19 mouse cellular contexts compared by ENCODE assay signal in genomic region chr10:79955691-79956090, GRCm38 (mm10). TPM values are rescaled to one million over a fixed set of nuclear protein-coding genes. Genes with fewer than 3 reads are reported as not detected.
A peak's percentile ranks its signal among the peaks of the same experiment; 100 is the strongest.
DNase-seq lines count a peak whose midpoint lies in the region; ATAC-seq lines count a peak whose summit lies in the region.
"Had no signal": no experiment of that assay in that cellular context is flagged by ENCODE, and none has a peak within 500 bp of the region (broad histone marks: within the 10 kb centered on the region; RNA-seq: fewer than 3 reads in every experiment).

No protein-coding gene starts in this region.

- peaks cover 38% of the 10 kb centered on the region for H3K4me1 ChIP-seq in hindbrain, embryonic 10.5 days (replicated peaks)
- H3K4me1 ChIP-seq in hindbrain, embryonic 16.5 days (ENCODE audit: control insufficient read depth, insufficient read depth, low read depth, low read length), result peaks cover 3% of the 10 kb centered on the region
- peaks cover 8% of the 10 kb centered on the region for H3K4me1 ChIP-seq in midbrain, embryonic 13.5 days (replicated peaks)
- H3K4me1 ChIP-seq in midbrain, embryonic 15.5 days, result peaks cover 3% of the 10 kb centered on the region
- peaks cover 45% of the 10 kb centered on the region for H3K4me1 ChIP-seq in embryonic facial prominence, embryonic 10.5 days
- H3K4me1 ChIP-seq in limb, embryonic 10.5 days, result peaks cover 32% of the 10 kb centered on the region

- no peak overlapping the region for H3K4me2 ChIP-seq in hindbrain, embryonic 16.5 days (ENCODE audit: low read length)
- no peak overlapping the region for H3K4me2 ChIP-seq in midbrain, embryonic 13.5 days (replicated peaks)
- no peak overlapping the region for H3K4me2 ChIP-seq in midbrain, embryonic 15.5 days
- H3K4me2 ChIP-seq: heart, embryonic 15.5 days; hindbrain, embryonic 15.5 days; neural tube, embryonic 12.5 days had no signal

- no peak for DNase-seq in hindbrain, embryonic 10.5 days (ENCODE audit: low spot score)
- DNase-seq in embryonic facial prominence, embryonic 10.5 days (ENCODE audit: low spot score), result no peak
- no peak for DNase-seq in limb, embryonic 10.5 days (ENCODE audit: low spot score)
- no peak for DNase-seq in ovary, postnatal 10 days (ENCODE audit: low spot score)
- DNase-seq: adrenal gland, adult 8-10 months; cerebellum, adult 11-12 months; cerebellum, postnatal 25 days; kidney, adult 8-10 months; lung, adult 18-20 months; lung, postnatal 36 days; thymus, postnatal 4 days had no signal

- 71% methylated on average over 9 of the region's 9 CpGs for WGBS in hindbrain, embryonic 10.5 days
- 77% methylated on average over 9 of the region's 9 CpGs for WGBS in hindbrain, embryonic 16.5 days
- WGBS in midbrain, embryonic 13.5 days, result 79% methylated on average over 9 of the region's 9 CpGs
- 76% methylated on average over 9 of the region's 9 CpGs for WGBS in midbrain, embryonic 15.5 days
- WGBS in embryonic facial prominence, embryonic 10.5 days, result 66% methylated on average over 9 of the region's 9 CpGs
- WGBS in limb, embryonic 10.5 days, result 74% methylated on average over 9 of the region's 9 CpGs

- H3K9ac ChIP-seq in hindbrain, embryonic 16.5 days (ENCODE audit: low read depth, low read length), result no peak overlapping the region
- peak overlapping the region; percentile 10 for H3K9ac ChIP-seq in midbrain, embryonic 13.5 days (replicated peaks)
- H3K9ac ChIP-seq in midbrain, embryonic 15.5 days, result no peak overlapping the region
- H3K9ac ChIP-seq: heart, embryonic 15.5 days; hindbrain, embryonic 15.5 days; neural tube, embryonic 12.5 days had no signal

- H3K9me3 ChIP-seq in hindbrain, embryonic 10.5 days, result no peaks in the 10 kb centered on the region
- no peaks in the 10 kb centered on the region for H3K9me3 ChIP-seq in hindbrain, embryonic 16.5 days (ENCODE audit: control insufficient read depth, low read length)
- H3K9me3 ChIP-seq in midbrain, embryonic 13.5 days, result no peaks in the 10 kb centered on the region
- no peaks in the 10 kb centered on the region for H3K9me3 ChIP-seq in midbrain, embryonic 15.5 days
- no peaks in the 10 kb centered on the region for H3K9me3 ChIP-seq in embryonic facial prominence, embryonic 10.5 days
- no peaks in the 10 kb centered on the region for H3K9me3 ChIP-seq in limb, embryonic 10.5 days (replicated peaks)
- H3K9me3 ChIP-seq: heart, embryonic 15.5 days; hindbrain, embryonic 15.5 days; neural tube, embryonic 12.5 days had no signal

- H3K27me3 ChIP-seq in hindbrain, embryonic 10.5 days (ENCODE audit: insufficient read depth, poor library complexity, severe bottlenecking), result peaks cover 58% of the 10 kb centered on the region
- no peaks in the 10 kb centered on the region for H3K27me3 ChIP-seq in hindbrain, embryonic 16.5 days (replicated peaks; ENCODE audit: control insufficient read depth, insufficient read depth, low read length)
- peaks cover 6% of the 10 kb centered on the region; the same call in 1 of the 2 replicates for H3K27me3 ChIP-seq in midbrain, embryonic 13.5 days
- H3K27me3 ChIP-seq in midbrain, embryonic 15.5 days (replicated peaks), result no peaks in the 10 kb centered on the region
- no peaks in the 10 kb centered on the region for H3K27me3 ChIP-seq in embryonic facial prominence, embryonic 10.5 days (replicated peaks; ENCODE audit: low read depth, poor library complexity, severe bottlenecking)
- H3K27me3 ChIP-seq in limb, embryonic 10.5 days (ENCODE audit: low read depth, poor library complexity, severe bottlenecking), result no peaks in the 10 kb centered on the region
- H3K27me3 ChIP-seq: heart, embryonic 15.5 days; neural tube, embryonic 12.5 days had no signal

- no peak for ATAC-seq in hindbrain, embryonic 16.5 days
- no peak for ATAC-seq in midbrain, embryonic 13.5 days
- no peak for ATAC-seq in midbrain, embryonic 15.5 days (replicated peaks)
- ATAC-seq: CD4-positive, CD25-positive, alpha-beta regulatory T cell, adult 4 months had no signal

- peak overlapping the region; percentile 13; the same call in 1 of the 2 replicates for H3K27ac ChIP-seq in hindbrain, embryonic 10.5 days
- H3K27ac ChIP-seq in hindbrain, embryonic 16.5 days (ENCODE audit: low read depth, low read length), result no peak overlapping the region
- H3K27ac ChIP-seq in midbrain, embryonic 13.5 days, result no peak overlapping the region
- H3K27ac ChIP-seq in midbrain, embryonic 15.5 days, result no peak overlapping the region
- peak overlapping the region; percentile 11 for H3K27ac ChIP-seq in embryonic facial prominence, embryonic 10.5 days (replicated peaks)
- H3K27ac ChIP-seq in limb, embryonic 10.5 days, result peak overlapping the region; percentile 6; the same call in 1 of the 2 replicates
- H3K27ac ChIP-seq: heart, embryonic 15.5 days; hindbrain, embryonic 15.5 days; neural tube, embryonic 12.5 days had no signal

- H3K36me3 ChIP-seq in hindbrain, embryonic 10.5 days, result peaks cover 30% of the 10 kb centered on the region
- peaks cover 10% of the 10 kb centered on the region; the same call in 1 of the 2 replicates for H3K36me3 ChIP-seq in hindbrain, embryonic 16.5 days (ENCODE audit: control insufficient read depth, insufficient read depth, low read length)
- peaks cover 28% of the 10 kb centered on the region for H3K36me3 ChIP-seq in midbrain, embryonic 13.5 days
- peaks cover 17% of the 10 kb centered on the region; the same call in 1 of the 2 replicates for H3K36me3 ChIP-seq in midbrain, embryonic 15.5 days (replicated peaks)
- peaks cover 30% of the 10 kb centered on the region for H3K36me3 ChIP-seq in embryonic facial prominence, embryonic 10.5 days (replicated peaks)
- H3K36me3 ChIP-seq in limb, embryonic 10.5 days, result peaks cover 32% of the 10 kb centered on the region

- H3K4me3 ChIP-seq in hindbrain, embryonic 10.5 days, result peak overlapping the region; percentile 2; the same call in 1 of the 2 replicates
- no peak overlapping the region for H3K4me3 ChIP-seq in hindbrain, embryonic 16.5 days (ENCODE audit: low read length)
- no peak overlapping the region for H3K4me3 ChIP-seq in midbrain, embryonic 13.5 days (replicated peaks)
- no peak overlapping the region for H3K4me3 ChIP-seq in midbrain, embryonic 15.5 days
- peak overlapping the region; percentile 30; the same call in 1 of the 2 replicates for H3K4me3 ChIP-seq in embryonic facial prominence, embryonic 10.5 days
- H3K4me3 ChIP-seq in limb, embryonic 10.5 days, result no peak overlapping the region
- H3K4me3 ChIP-seq: heart, embryonic 15.5 days; hindbrain, embryonic 15.5 days; neural tube, embryonic 12.5 days had no signal

RNA-seq across cellular contexts. Expression of gene Wdr18, which starts 4.3 kb away (rescaled TPM):
- polyA plus RNA-seq in hindbrain, embryonic 10.5 days (2016; fragmentation: Nextera tagmentation; extraction: Ambion mirVana), result 128 and 140 TPM in 2 replicates
- polyA plus RNA-seq in hindbrain, embryonic 16.5 days (2015; fragmentation: Nextera tagmentation; extraction: Ambion mirVana), result 97.7 and 102 TPM in 2 replicates
- polyA plus RNA-seq in midbrain, embryonic 13.5 days (2015; fragmentation: Nextera tagmentation; extraction: Ambion mirVana), result 76.7 and 78.4 TPM in 2 replicates
- 87.3 and 87.5 TPM in 2 replicates for polyA plus RNA-seq in midbrain, embryonic 15.5 days (2015; fragmentation: Nextera tagmentation; extraction: Ambion mirVana)
- polyA plus RNA-seq in embryonic facial prominence, embryonic 10.5 days (2016; fragmentation: Nextera tagmentation; extraction: Ambion mirVana), result 166 TPM in 2 replicates
- 174 and 201 TPM in 2 replicates for polyA plus RNA-seq in limb, embryonic 10.5 days (2016; fragmentation: Nextera tagmentation; extraction: Ambion mirVana)

RNA-seq across cellular contexts. Expression of gene Grin3b, which starts 14.8 kb away (rescaled TPM):
- 0.35 TPM in 2 replicates for polyA plus RNA-seq in hindbrain, embryonic 10.5 days (2016; fragmentation: Nextera tagmentation; extraction: Ambion mirVana)
- 0.45 and 0.46 TPM in 2 replicates for polyA plus RNA-seq in hindbrain, embryonic 16.5 days (2015; fragmentation: Nextera tagmentation; extraction: Ambion mirVana)
- 0.24 and 0.57 TPM in 2 replicates for polyA plus RNA-seq in midbrain, embryonic 13.5 days (2015; fragmentation: Nextera tagmentation; extraction: Ambion mirVana)
- polyA plus RNA-seq in midbrain, embryonic 15.5 days (2015; fragmentation: Nextera tagmentation; extraction: Ambion mirVana), result 0.34 and 0.66 TPM in 2 replicates
- 0.13 and 0.44 TPM in 2 replicates for polyA plus RNA-seq in embryonic facial prominence, embryonic 10.5 days (2016; fragmentation: Nextera tagmentation; extraction: Ambion mirVana)
- polyA plus RNA-seq in limb, embryonic 10.5 days (2016; fragmentation: Nextera tagmentation; extraction: Ambion mirVana), result 0.28 and 0.40 TPM in 2 replicates
- polyA plus RNA-seq: large intestine, adult 2 months had no signal

RNA-seq across cellular contexts. Expression of gene Tmem259, which starts 28.4 kb away (rescaled TPM):
- 11.8 and 13.1 TPM in 2 replicates for polyA plus RNA-seq in hindbrain, embryonic 10.5 days (2016; fragmentation: Nextera tagmentation; extraction: Ambion mirVana)
- polyA plus RNA-seq in hindbrain, embryonic 16.5 days (2015; fragmentation: Nextera tagmentation; extraction: Ambion mirVana), result 11.7 and 17.4 TPM in 2 replicates
- polyA plus RNA-seq in midbrain, embryonic 13.5 days (2015; fragmentation: Nextera tagmentation; extraction: Ambion mirVana), result 13.7 and 16.7 TPM in 2 replicates
- polyA plus RNA-seq in midbrain, embryonic 15.5 days (2015; fragmentation: Nextera tagmentation; extraction: Ambion mirVana), result 24.3 and 28.3 TPM in 2 replicates
- 12.3 and 12.4 TPM in 2 replicates for polyA plus RNA-seq in embryonic facial prominence, embryonic 10.5 days (2016; fragmentation: Nextera tagmentation; extraction: Ambion mirVana)
- 14.9 and 16.4 TPM in 2 replicates for polyA plus RNA-seq in limb, embryonic 10.5 days (2016; fragmentation: Nextera tagmentation; extraction: Ambion mirVana)

RNA-seq across cellular contexts. Expression of gene Arid3a, which starts 28.8 kb away (rescaled TPM):
- 11.1 and 15.0 TPM in 2 replicates for polyA plus RNA-seq in hindbrain, embryonic 10.5 days (2016; fragmentation: Nextera tagmentation; extraction: Ambion mirVana)
- 1.6 and 1.7 TPM in 2 replicates for polyA plus RNA-seq in hindbrain, embryonic 16.5 days (2015; fragmentation: Nextera tagmentation; extraction: Ambion mirVana)
- polyA plus RNA-seq in midbrain, embryonic 13.5 days (2015; fragmentation: Nextera tagmentation; extraction: Ambion mirVana), result 3.8 and 3.9 TPM in 2 replicates
- 2.9 and 4.7 TPM in 2 replicates for polyA plus RNA-seq in midbrain, embryonic 15.5 days (2015; fragmentation: Nextera tagmentation; extraction: Ambion mirVana)
- 15.7 and 18.0 TPM in 2 replicates for polyA plus RNA-seq in embryonic facial prominence, embryonic 10.5 days (2016; fragmentation: Nextera tagmentation; extraction: Ambion mirVana)
- polyA plus RNA-seq in limb, embryonic 10.5 days (2016; fragmentation: Nextera tagmentation; extraction: Ambion mirVana), result 18.2 and 29.4 TPM in 2 replicates

RNA-seq across cellular contexts. Expression of gene Cnn2, which starts 32.7 kb away (rescaled TPM):
- 201 and 223 TPM in 2 replicates for polyA plus RNA-seq in hindbrain, embryonic 10.5 days (2016; fragmentation: Nextera tagmentation; extraction: Ambion mirVana)
- 30.5 and 38.9 TPM in 2 replicates for polyA plus RNA-seq in hindbrain, embryonic 16.5 days (2015; fragmentation: Nextera tagmentation; extraction: Ambion mirVana)
- polyA plus RNA-seq in midbrain, embryonic 13.5 days (2015; fragmentation: Nextera tagmentation; extraction: Ambion mirVana), result 29.5 and 37.1 TPM in 2 replicates
- polyA plus RNA-seq in midbrain, embryonic 15.5 days (2015; fragmentation: Nextera tagmentation; extraction: Ambion mirVana), result 28.6 and 34.4 TPM in 2 replicates
- polyA plus RNA-seq in embryonic facial prominence, embryonic 10.5 days (2016; fragmentation: Nextera tagmentation; extraction: Ambion mirVana), result 234 and 253 TPM in 2 replicates
- 261 and 301 TPM in 2 replicates for polyA plus RNA-seq in limb, embryonic 10.5 days (2016; fragmentation: Nextera tagmentation; extraction: Ambion mirVana)

Comparison
In these comparisons a context has a peak if more than half of its experiments do, and no peak if none do; other contexts are left out.
1. H3K27ac ChIP-seq: peak in hindbrain, embryonic 10.5 days (single experiment), embryonic facial prominence, embryonic 10.5 days (single experiment) and limb, embryonic 10.5 days (single experiment); none in hindbrain, embryonic 16.5 days (single experiment), midbrain, embryonic 13.5 days (single experiment) and midbrain, embryonic 15.5 days (single experiment).
2. H3K4me3 ChIP-seq: peak in hindbrain, embryonic 10.5 days (single experiment) and embryonic facial prominence, embryonic 10.5 days (single experiment); none in hindbrain, embryonic 16.5 days (single experiment), midbrain, embryonic 13.5 days (single experiment), midbrain, embryonic 15.5 days (single experiment) and limb, embryonic 10.5 days (single experiment).